Mouse (Mus musculus) spleen, adult 2 months (tissue): ENCODE measurements around the gene Gm20388.

ENCODE experiments used
- CTCF ChIP-seq: fragments of 200-500 bp; IDR thresholded peaks from 2 replicates; pipeline ENCODE4 v1.5.1; 2011; ENCODE audit warnings: mild to moderate bottlenecking, inconsistent platforms; ENCODE audit not compliant: insufficient read depth, insufficient read length, insufficient replicate concordance; ENCODE audit errors: extremely low read depth
- POLR2A ChIP-seq: fragments of 200-500 bp; IDR thresholded peaks from 2 replicates; pipeline ENCODE4 v1.6.1; 2011; ENCODE audit warnings: low read depth, low read length, inconsistent platforms

DNA sequence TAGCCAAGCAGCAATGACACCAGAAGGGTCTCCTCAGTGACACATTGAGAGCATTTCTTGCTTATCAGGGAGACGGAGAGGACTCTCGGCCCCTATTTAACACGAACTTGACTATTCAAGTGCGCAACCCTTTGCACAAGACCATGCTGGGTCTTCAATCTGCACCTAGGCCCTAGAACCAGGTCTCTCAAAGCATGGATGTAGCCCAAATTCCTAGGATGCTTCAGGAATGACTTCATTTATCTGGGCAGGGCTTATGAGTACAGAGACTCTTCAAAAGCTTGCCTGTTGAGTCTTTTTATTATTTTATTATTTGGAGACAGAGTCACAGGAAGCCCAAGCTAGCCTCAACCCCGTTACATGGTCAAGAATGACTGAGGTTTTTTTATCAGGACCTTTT is 3373.9 kb downstream of the Gm20388 start:
- TF ChIP-seq POLR2A = no peak
- TF ChIP-seq CTCF = no peak
